Mouse (Mus musculus) heart, embryonic 16.5 days (tissue): Measurements from ENCODE around the gene Zar1l. TPM values are rescaled to one million over a fixed set of nuclear protein-coding genes. Genes with fewer than 3 reads are reported as not detected.

Source experiments
- ATAC-seq: fragments of 200-750 bp; cut with Nextera tagmentation; replicated peaks from 2 replicates; pipeline ENCODE4 v1.8.0; 2017; ENCODE audit warnings: moderate number of reproducible peaks; ENCODE audit not compliant: insufficient read depth, low FRiP score; ENCODE audit errors: extremely low read depth
- H3K27ac ChIP-seq: fragments of 300-500 bp; sonication (generic); 2 replicates; pipeline ENCODE4 v1.5.1; 2014; ENCODE audit warnings: mild to moderate bottlenecking, low read length, control low read depth, moderate library complexity
- H3K27me3 ChIP-seq: fragments of 300-500 bp; sonication (generic); 2 replicates; pipeline ENCODE4 v1.6.1; 2014; ENCODE audit warnings: low read length, mixed read lengths; ENCODE audit not compliant: control insufficient read depth, insufficient read depth
- H3K36me3 ChIP-seq: fragments of 300-500 bp; sonication (generic); 2 replicates; pipeline ENCODE4 v1.6.1; 2014; ENCODE audit not compliant: control insufficient read depth, insufficient read depth
- H3K4me1 ChIP-seq: fragments of 300-500 bp; sonication (generic); 2 replicates; pipeline ENCODE4 v1.6.1; 2014; ENCODE audit warnings: low read length, mixed read lengths; ENCODE audit not compliant: control insufficient read depth, insufficient read depth
- H3K4me2 ChIP-seq: fragments of 300-500 bp; sonication (generic); 2 replicates; pipeline ENCODE4 v1.6.1; 2014; ENCODE audit warnings: low read depth, mild to moderate bottlenecking, control low read depth, low read length
- H3K4me3 ChIP-seq: fragments of 300-500 bp; sonication (generic); 2 replicates; pipeline ENCODE4 v1.5.1; 2014; ENCODE audit warnings: mild to moderate bottlenecking, control low read depth, low read length
- H3K9ac ChIP-seq: fragments of 300-500 bp; sonication (generic); 2 replicates; pipeline ENCODE4 v1.6.1; 2014; ENCODE audit warnings: low read length, control low read depth
- H3K9me3 ChIP-seq: fragments of 300-500 bp; sonication (generic); replicated peaks from 2 replicates; pipeline ENCODE4 v1.6.1; 2016; ENCODE audit warnings: low read length; ENCODE audit not compliant: control insufficient read depth
- WGBS: fragments of 180-500 bp; shearing (Covaris S2); extraction: QIAGEN DNeasy Blood & Tissue Kit; methylation state at CpG from one replicate; pipeline ENCODE4 v1.1.7; 2014; 5-methylcytosine and 5-hydroxymethylcytosine counted together
- polyA plus RNA-seq: library from polyadenylated mRNA; unstranded; fragments of >200 nt; fragmentation: Nextera tagmentation; extraction: Ambion mirVana; gene quantifications from 2 replicates; pipeline ENCODE4 v1.2.1, GENCODE M21; 2015

Gene Zar1l
- not detected in 2 replicates for polyA plus RNA-seq

- Histone ChIP-seq H3K4me2 (no peak within 1 kb of the TSS), H3K9me3 (no peaks in the 10 kb centered on the region), H3K4me1 (peaks cover 6% of the 10 kb centered on the region), H3K9ac (no peak within 1 kb of the TSS), H3K27me3 (no peaks in the 10 kb centered on the region), H3K4me3 (no peak within 1 kb of the TSS), H3K27ac (no peak within 1 kb of the TSS), H3K36me3 (no peaks in the 10 kb centered on the region)
- ATAC-seq = no peak
- WGBS = 53% methylated on average over 4 of the region's 4 CpGs
Measured at GRCm38 (mm10) chr5:150518064-150518463, at the start of gene Zar1l. TSS of gene Zar1l (minus strand) at chr5:150518164.

- no peak overlapping the region for H3K27ac ChIP-seq
- no peak for ATAC-seq
- 87% methylated on average over 5 of the region's 5 CpGs for WGBS
- no peaks in the 10 kb centered on the region for H3K27me3 ChIP-seq
- H3K9ac ChIP-seq = no peak overlapping the region
- H3K36me3 ChIP-seq = peaks cover 18% of the 10 kb centered on the region
- no peak overlapping the region for H3K4me3 ChIP-seq
- no peaks in the 10 kb centered on the region for H3K9me3 ChIP-seq
- no peak overlapping the region for H3K4me2 ChIP-seq
- no peaks in the 10 kb centered on the region for H3K4me1 ChIP-seq
Measured at GRCm38 (mm10) chr5:150566971-150567370, 49.0 kb upstream of the Zar1l start.

GRCm38 (mm10) chr5:150566226-150566625, 48.3 kb upstream of the Zar1l start:
- Histone ChIP-seq H3K27ac (no peak overlapping the region), H3K4me1 (no peaks in the 10 kb centered on the region), H3K4me2 (no peak overlapping the region), H3K36me3 (peaks cover 23% of the 10 kb centered on the region), H3K9me3 (no peaks in the 10 kb centered on the region), H3K27me3 (no peaks in the 10 kb centered on the region), H3K9ac (no peak overlapping the region), H3K4me3 (no peak overlapping the region)
- WGBS = 75% methylated on average over 3 of the region's 3 CpGs
- ATAC-seq = no peak

GRCm38 (mm10) chr5:150564426-150564825, 46.5 kb upstream of the Zar1l start:
- ATAC-seq = no peak
- Histone ChIP-seq H3K4me3 (no peak overlapping the region), H3K27me3 (no peaks in the 10 kb centered on the region), H3K9ac (no peak overlapping the region), H3K9me3 (no peaks in the 10 kb centered on the region), H3K27ac (no peak overlapping the region), H3K4me2 (no peak overlapping the region), H3K36me3 (peaks cover 23% of the 10 kb centered on the region), H3K4me1 (0 out of 2 replicates have a peak, but pooled peaks cover 3% of the 10 kb centered on the region)
- WGBS = 90% methylated on average over 6 of the region's 6 CpGs

- WGBS = 85% methylated on average over 5 of the region's 5 CpGs
- H3K4me2 ChIP-seq = no peak overlapping the region
- H3K9me3 ChIP-seq = no peaks in the 10 kb centered on the region
- H3K9ac ChIP-seq = no peak overlapping the region
- 0 out of 2 replicates have a peak, but pooled peaks cover 3% of the 10 kb centered on the region for H3K4me1 ChIP-seq
- no peak overlapping the region for H3K4me3 ChIP-seq
- H3K27ac ChIP-seq = no peak overlapping the region
- no peak for ATAC-seq
- no peaks in the 10 kb centered on the region for H3K27me3 ChIP-seq
- peaks cover 29% of the 10 kb centered on the region for H3K36me3 ChIP-seq
Measured at GRCm38 (mm10) chr5:150561783-150562182, 43.8 kb upstream of the Zar1l start.

GRCm38 (mm10) chr5:150561376-150561775, 43.4 kb upstream of the Zar1l start:
- H3K27me3 ChIP-seq = no peaks in the 10 kb centered on the region
- ATAC-seq = no peak
- no peak overlapping the region for H3K27ac ChIP-seq
- no peak overlapping the region for H3K4me3 ChIP-seq
- no peaks in the 10 kb centered on the region for H3K9me3 ChIP-seq
- 0 out of 2 replicates have a peak, but pooled peaks cover 3% of the 10 kb centered on the region for H3K4me1 ChIP-seq
- H3K4me2 ChIP-seq = no peak overlapping the region
- H3K36me3 ChIP-seq = peaks cover 30% of the 10 kb centered on the region
- no peak overlapping the region for H3K9ac ChIP-seq

GRCm38 (mm10) chr5:150560851-150561250, 42.9 kb upstream of the Zar1l start:
- Histone ChIP-seq H3K9me3 (no peaks in the 10 kb centered on the region), H3K36me3 (peaks cover 30% of the 10 kb centered on the region), H3K9ac (no peak overlapping the region), H3K4me3 (no peak overlapping the region), H3K4me2 (no peak overlapping the region), H3K4me1 (0 out of 2 replicates have a peak, but pooled peaks cover 3% of the 10 kb centered on the region), H3K27ac (no peak overlapping the region), H3K27me3 (no peaks in the 10 kb centered on the region)
- WGBS = 96% methylated on average over 5 of the region's 5 CpGs
- no peak for ATAC-seq

- Histone ChIP-seq H3K27ac (peak overlapping the region; percentile 77), H3K4me1 (0 out of 2 replicates have a peak, but pooled peaks cover 3% of the 10 kb centered on the region), H3K36me3 (peaks cover 31% of the 10 kb centered on the region), H3K4me2 (no peak overlapping the region), H3K9me3 (no peaks in the 10 kb centered on the region), H3K4me3 (no peak overlapping the region), H3K27me3 (no peaks in the 10 kb centered on the region), H3K9ac (no peak overlapping the region)
- peak; percentile 65 for ATAC-seq
- 45% methylated on average over 6 of the region's 6 CpGs for WGBS
Measured at GRCm38 (mm10) chr5:150559519-150560103, 41.6 kb upstream of the Zar1l start.

- Histone ChIP-seq H3K27ac (no peak overlapping the region), H3K27me3 (no peaks in the 10 kb centered on the region), H3K36me3 (peaks cover 26% of the 10 kb centered on the region), H3K4me1 (no peaks in the 10 kb centered on the region), H3K4me3 (no peak overlapping the region), H3K9me3 (no peaks in the 10 kb centered on the region), H3K9ac (no peak overlapping the region), H3K4me2 (no peak overlapping the region)
- 56% methylated on average over 3 of the region's 3 CpGs for WGBS
- ATAC-seq = no peak
Measured at GRCm38 (mm10) chr5:150551637-150552036, 33.7 kb upstream of the Zar1l start.
